ENCODE assay signal across 8 mouse cellular contexts in genomic region chr2:154817788-154818187, GRCm38 (mm10). TPM values are rescaled to one million over a fixed set of nuclear protein-coding genes. Genes with fewer than 3 reads are reported as not detected.
DNase-seq lines count a peak whose midpoint lies in the region; ATAC-seq lines count a peak whose summit lies in the region.

No protein-coding gene starts in this region.

- no peak overlapping the region for H3K4me3 ChIP-seq in forebrain, embryonic 14.5 days (ENCODE audit: low read depth, low read length)
- no peak overlapping the region for H3K4me3 ChIP-seq in forebrain, embryonic 12.5 days (replicated peaks)
- H3K4me3 ChIP-seq in midbrain, embryonic 14.5 days (replicated peaks; ENCODE audit: low read depth, low read length) = no peak overlapping the region
- H3K4me3 ChIP-seq in limb, embryonic 10.5 days = no peak overlapping the region

- 15% methylated on average over 1 of the region's 1 CpGs for WGBS in forebrain, embryonic 14.5 days
- WGBS in forebrain, embryonic 12.5 days = 36% methylated on average over 1 of the region's 1 CpGs
- WGBS in midbrain, embryonic 14.5 days = 32% methylated on average over 1 of the region's 1 CpGs
- 42% methylated on average over 1 of the region's 1 CpGs for WGBS in limb, embryonic 10.5 days

- no peak for ATAC-seq in forebrain, embryonic 14.5 days
- ATAC-seq in forebrain, embryonic 12.5 days (ENCODE audit: low FRiP score) = no peak
- peak; percentile 73 for ATAC-seq in frontal cortex, adult (ENCODE audit: low TSS enrichment)
- ATAC-seq in midbrain, embryonic 14.5 days (ENCODE audit: low FRiP score, low TSS enrichment) = no peak

- DNase-seq in forebrain, embryonic 14.5 days (ENCODE audit: low spot score) = peak; percentile 62
- peak; percentile 56 for DNase-seq in 3T3-L1 (ENCODE audit: low read depth, low spot score)
- peak; percentile 31 for DNase-seq in adrenal gland, adult 8-10 months
- peak; percentile 16 to 61 for DNase-seq in layer of hippocampus, postnatal 25 days (ENCODE audit: extremely low spot score in 1 of 2, low spot score in 1 of 2)
- peak; percentile 67 for DNase-seq in midbrain, embryonic 14.5 days
- no peak for DNase-seq in limb, embryonic 10.5 days (ENCODE audit: low spot score)

- no peak overlapping the region for H3K9ac ChIP-seq in forebrain, embryonic 14.5 days (ENCODE audit: low read length)
- H3K9ac ChIP-seq in forebrain, embryonic 12.5 days = no peak overlapping the region
- 0 out of 2 replicates have a peak overlapping the region, but pooled peaks have one; percentile 20 for H3K9ac ChIP-seq in midbrain, embryonic 14.5 days (replicated peaks; ENCODE audit: low read length)

- H3K4me1 ChIP-seq in forebrain, embryonic 14.5 days (ENCODE audit: control insufficient read depth, insufficient read depth, low read length) = peaks cover 18% of the 10 kb centered on the region
- H3K4me1 ChIP-seq in forebrain, embryonic 12.5 days = peaks cover 18% of the 10 kb centered on the region
- H3K4me1 ChIP-seq in midbrain, embryonic 14.5 days (ENCODE audit: control insufficient read depth, insufficient read depth, low read length) = peaks cover 16% of the 10 kb centered on the region
- H3K4me1 ChIP-seq in limb, embryonic 10.5 days = peaks cover 6% of the 10 kb centered on the region

- no peaks in the 10 kb centered on the region for H3K9me3 ChIP-seq in forebrain, embryonic 14.5 days (replicated peaks; ENCODE audit: control insufficient read depth, low read length)
- H3K9me3 ChIP-seq in forebrain, embryonic 12.5 days = no peaks in the 10 kb centered on the region
- no peaks in the 10 kb centered on the region for H3K9me3 ChIP-seq in midbrain, embryonic 14.5 days (ENCODE audit: control insufficient read depth, low read length)
- no peaks in the 10 kb centered on the region for H3K9me3 ChIP-seq in limb, embryonic 10.5 days (replicated peaks)

- no peaks in the 10 kb centered on the region for H3K36me3 ChIP-seq in forebrain, embryonic 14.5 days (ENCODE audit: control insufficient read depth, insufficient read depth, low read length)
- 0 out of 2 replicates have a peak, but pooled peaks cover 2% of the 10 kb centered on the region for H3K36me3 ChIP-seq in forebrain, embryonic 12.5 days (replicated peaks)
- no peaks in the 10 kb centered on the region for H3K36me3 ChIP-seq in midbrain, embryonic 14.5 days (ENCODE audit: control insufficient read depth, insufficient read depth, low read length)
- peaks cover 15% of the 10 kb centered on the region for H3K36me3 ChIP-seq in limb, embryonic 10.5 days

- H3K4me2 ChIP-seq in forebrain, embryonic 14.5 days (ENCODE audit: low read length) = no peak overlapping the region
- H3K4me2 ChIP-seq in forebrain, embryonic 12.5 days = no peak overlapping the region
- H3K4me2 ChIP-seq in midbrain, embryonic 14.5 days (ENCODE audit: low read length) = peak overlapping the region; percentile 11; the same call in 1 of the 2 replicates

- H3K27me3 ChIP-seq in forebrain, embryonic 14.5 days (replicated peaks; ENCODE audit: control insufficient read depth, insufficient read depth, low read length) = no peaks in the 10 kb centered on the region
- H3K27me3 ChIP-seq in forebrain, embryonic 12.5 days = no peaks in the 10 kb centered on the region
- H3K27me3 ChIP-seq in midbrain, embryonic 14.5 days (ENCODE audit: control insufficient read depth, insufficient read depth, low read length) = no peaks in the 10 kb centered on the region
- H3K27me3 ChIP-seq in limb, embryonic 10.5 days (ENCODE audit: low read depth, poor library complexity, severe bottlenecking) = no peaks in the 10 kb centered on the region

- 0 out of 2 replicates have a peak overlapping the region, but pooled peaks have one; percentile 17 for H3K27ac ChIP-seq in forebrain, embryonic 14.5 days (ENCODE audit: low read depth, low read length)
- no peak overlapping the region for H3K27ac ChIP-seq in forebrain, embryonic 12.5 days
- H3K27ac ChIP-seq in midbrain, embryonic 14.5 days (replicated peaks; ENCODE audit: low read depth, low read length) = peak overlapping the region; percentile 52; the same call in 1 of the 2 replicates
- no peak overlapping the region for H3K27ac ChIP-seq in limb, embryonic 10.5 days

RNA-seq across cellular contexts. Expression of gene a, which starts 26.6 kb away (rescaled TPM):
- 0.89 and 2.4 TPM in 2 replicates for polyA plus RNA-seq in forebrain, embryonic 14.5 days (2014; fragmentation: Nextera tagmentation; extraction: Ambion mirVana)
- 1.5 and 1.7 TPM in 2 replicates for polyA plus RNA-seq in forebrain, embryonic 12.5 days (2016; fragmentation: Nextera tagmentation; extraction: Ambion mirVana)
- not detected for total RNA-seq in adrenal gland, adult 8-10 months (2022)
- total RNA-seq in layer of hippocampus, postnatal 25 days (2021) = not detected
- 3.8 TPM in 1 of 2 replicates, not detected in the other for polyA plus RNA-seq in midbrain, embryonic 14.5 days (2014; fragmentation: Nextera tagmentation; extraction: Ambion mirVana)
- 32.5 and 45.1 TPM in 2 replicates for polyA plus RNA-seq in limb, embryonic 10.5 days (2016; fragmentation: Nextera tagmentation; extraction: Ambion mirVana)

RNA-seq across cellular contexts. Expression of gene Raly, which starts 26.9 kb away (rescaled TPM):
- 109 and 116 TPM in 2 replicates for polyA plus RNA-seq in forebrain, embryonic 14.5 days (2014; fragmentation: Nextera tagmentation; extraction: Ambion mirVana)
- polyA plus RNA-seq in forebrain, embryonic 12.5 days (2016; fragmentation: Nextera tagmentation; extraction: Ambion mirVana) = 35.1 and 45.9 TPM in 2 replicates
- total RNA-seq in adrenal gland, adult 8-10 months (2022) = 100 to 1,000 TPM; 186 to 218 (median 200) TPM
- 10 to 100 TPM; 70.8 to 74.2 TPM for total RNA-seq in layer of hippocampus, postnatal 25 days (2021)
- 58.3 and 194 TPM in 2 replicates for polyA plus RNA-seq in midbrain, embryonic 14.5 days (2014; fragmentation: Nextera tagmentation; extraction: Ambion mirVana)
- 55.0 and 61.9 TPM in 2 replicates for polyA plus RNA-seq in limb, embryonic 10.5 days (2016; fragmentation: Nextera tagmentation; extraction: Ambion mirVana)

RNA-seq across cellular contexts. Expression of gene Gm14214, which starts 48.0 kb away (rescaled TPM):
- not detected in 2 replicates for polyA plus RNA-seq in forebrain, embryonic 14.5 days (2014; fragmentation: Nextera tagmentation; extraction: Ambion mirVana)
- not detected in 2 replicates for polyA plus RNA-seq in forebrain, embryonic 12.5 days (2016; fragmentation: Nextera tagmentation; extraction: Ambion mirVana)
- not detected for total RNA-seq in adrenal gland, adult 8-10 months (2022)
- total RNA-seq in layer of hippocampus, postnatal 25 days (2021) = not detected
- polyA plus RNA-seq in midbrain, embryonic 14.5 days (2014; fragmentation: Nextera tagmentation; extraction: Ambion mirVana) = not detected in 2 replicates
- polyA plus RNA-seq in limb, embryonic 10.5 days (2016; fragmentation: Nextera tagmentation; extraction: Ambion mirVana) = not detected in 2 replicates

Comparison
In these comparisons a context has a peak if more than half of its experiments do, and no peak if none do; other contexts are left out.
1. H3K27ac ChIP-seq: peak in forebrain, embryonic 14.5 days (single experiment) and midbrain, embryonic 14.5 days (single experiment); none in forebrain, embryonic 12.5 days (single experiment) and limb, embryonic 10.5 days (single experiment).